Mouse (Mus musculus): ENCODE measurements around the gene Bcl3. TPM values are rescaled to one million over a fixed set of nuclear protein-coding genes. Genes with fewer than 3 reads are reported as not detected.

The Bcl3 gene
- polyA plus RNA-seq, 1 experiment = 17.3 TPM

DNA sequence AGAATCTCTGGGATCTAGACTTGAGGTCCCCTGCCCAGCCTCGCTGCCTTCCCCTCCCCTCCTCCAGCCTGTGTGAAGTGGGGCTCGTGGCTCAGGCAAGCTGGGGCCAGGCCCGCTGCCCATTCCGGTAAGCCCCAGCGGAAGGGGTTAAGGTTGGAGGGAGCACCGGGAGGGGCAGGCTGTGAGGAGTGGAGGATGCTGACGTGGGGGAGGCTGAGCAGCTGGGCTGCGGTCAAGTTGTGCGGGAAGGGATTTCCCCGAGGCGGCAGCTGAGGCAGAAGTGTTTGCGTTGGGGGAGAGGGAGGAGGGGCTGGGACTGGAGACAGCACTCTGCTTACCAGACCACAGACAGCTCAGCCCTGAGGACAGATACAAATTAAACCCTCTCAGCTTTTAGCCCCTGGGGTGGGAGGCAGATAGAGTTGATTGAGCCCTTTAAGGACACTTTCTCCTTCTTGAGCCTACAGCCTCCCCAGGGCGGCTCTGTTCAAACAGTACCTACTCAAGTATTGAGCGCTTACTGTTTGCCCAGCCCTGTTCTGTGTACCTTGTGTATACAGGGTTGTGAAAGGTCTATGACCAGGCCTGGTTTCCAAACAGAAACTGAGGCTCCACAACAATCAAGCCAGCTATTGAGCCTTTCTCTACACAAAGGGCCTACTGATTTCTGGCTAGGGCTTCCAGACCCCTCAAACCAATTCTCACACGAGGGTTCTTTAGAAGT, 5.0 kb downstream of the Bcl3 start:
- peak; percentile 98 for TF ChIP-seq EP300 (IDR thresholded peaks at IDR 0.05; ENCODE audit: insufficient read depth, low read depth, low read length)
- TF ChIP-seq CTCF (IDR thresholded peaks at IDR 0.05; ENCODE audit: low read depth, low read length) = no peak
- Histone ChIP-seq H3K27me3 (ENCODE audit: control insufficient read depth, insufficient read depth, low read length, poor library complexity, severe bottlenecking) (no peaks in the 10 kb centered on the region), H3K36me3 (ENCODE audit: control insufficient read depth, insufficient read depth, low read length, poor library complexity, severe bottlenecking) (peaks cover 5% of the 10 kb centered on the region; the same call in 1 of the 2 replicates), H3K9ac (ENCODE audit: low read depth, poor library complexity, severe bottlenecking) (peak overlapping the region; percentile 85), H3K9me3 (replicated peaks; ENCODE audit: control insufficient read depth, insufficient read depth, low read length, poor library complexity, severe bottlenecking) (peaks cover 8% of the 10 kb centered on the region; the same call in 1 of the 2 replicates), H3K4me1 (ENCODE audit: control insufficient read depth, insufficient read depth, low read length) (peaks cover 7% of the 10 kb centered on the region), H3K4me3 (ENCODE audit: low read depth, low read length) (peak overlapping the region; percentile 74), H3K27ac (ENCODE audit: insufficient read depth, low read length) (peak overlapping the region; percentile 89)

- Histone ChIP-seq H3K36me3 (ENCODE audit: control insufficient read depth, insufficient read depth, low read length, poor library complexity, severe bottlenecking) (peaks cover 5% of the 10 kb centered on the region; the same call in 1 of the 2 replicates), H3K4me3 (ENCODE audit: low read depth, low read length) (peak overlapping the region; percentile 74), H3K4me1 (ENCODE audit: control insufficient read depth, insufficient read depth, low read length) (peaks cover 7% of the 10 kb centered on the region), H3K27ac (ENCODE audit: insufficient read depth, low read length) (peak overlapping the region; percentile 99), H3K9me3 (replicated peaks; ENCODE audit: control insufficient read depth, insufficient read depth, low read length, poor library complexity, severe bottlenecking) (peaks cover 8% of the 10 kb centered on the region; the same call in 1 of the 2 replicates), H3K27me3 (ENCODE audit: control insufficient read depth, insufficient read depth, low read length, poor library complexity, severe bottlenecking) (no peaks in the 10 kb centered on the region), H3K9ac (ENCODE audit: low read depth, poor library complexity, severe bottlenecking) (peak overlapping the region; percentile 85)
- TF ChIP-seq CTCF (IDR thresholded peaks at IDR 0.05; ENCODE audit: low read depth, low read length) = no peak
- TF ChIP-seq POLR2A (IDR thresholded peaks at IDR 0.05; ENCODE audit: insufficient read depth, low read length) = peak; percentile 56
- TF ChIP-seq EP300 (IDR thresholded peaks at IDR 0.05; ENCODE audit: insufficient read depth, low read depth, low read length) = peak; percentile 94
These were observed 6.3 kb downstream of the Bcl3 start for GRCm38 (mm10) chr7:19816224-19816771.

DNA sequence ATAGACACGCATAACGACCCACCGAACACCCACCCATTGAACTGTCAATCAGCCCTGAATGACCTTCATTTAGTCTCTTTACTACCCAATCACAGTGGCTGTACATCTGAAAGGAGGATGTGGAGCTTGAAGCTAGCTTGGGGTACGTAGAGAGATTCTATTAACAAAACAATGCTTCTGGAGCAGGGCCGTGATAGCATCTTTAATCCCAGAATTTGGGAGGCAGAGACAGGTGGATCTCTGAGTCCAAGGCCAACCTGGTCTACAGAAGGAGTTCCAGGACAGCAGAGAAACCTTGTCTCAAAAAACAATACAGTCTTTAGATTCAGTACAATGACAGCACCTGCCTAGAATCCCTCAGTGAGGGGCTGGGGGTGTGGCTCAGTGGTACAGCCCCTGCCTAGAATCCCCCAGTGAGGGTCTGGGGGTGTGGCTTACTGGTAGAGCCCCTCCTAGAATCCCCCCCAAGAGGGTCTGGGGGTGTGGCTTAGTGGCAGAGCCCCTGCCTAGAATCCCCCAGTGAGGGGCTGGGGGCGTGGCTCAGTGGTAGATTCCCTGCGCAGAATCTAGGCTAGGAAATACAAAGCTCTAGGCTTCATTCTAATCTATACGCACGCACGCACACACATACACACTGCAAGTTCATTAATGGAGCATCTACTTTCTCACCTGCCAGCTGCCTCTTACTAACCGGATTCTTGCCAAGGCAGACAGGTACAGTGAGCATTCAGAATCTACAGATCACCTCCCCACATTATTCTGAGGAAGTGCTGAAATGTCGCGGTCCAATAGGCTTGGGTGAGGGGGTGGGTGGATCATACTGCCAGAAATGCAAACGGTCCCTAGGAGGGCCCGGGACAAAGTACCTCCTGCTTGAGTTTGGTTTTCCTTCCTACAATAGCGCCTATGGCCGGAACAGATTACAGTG, 7.0 kb downstream of the Bcl3 start:
- Histone ChIP-seq H3K4me1 (ENCODE audit: control insufficient read depth, insufficient read depth, low read length) (peaks cover 7% of the 10 kb centered on the region), H3K9me3 (replicated peaks; ENCODE audit: control insufficient read depth, insufficient read depth, low read length, poor library complexity, severe bottlenecking) (peaks cover 6% of the 10 kb centered on the region; the same call in 1 of the 2 replicates), H3K9ac (ENCODE audit: low read depth, poor library complexity, severe bottlenecking) (peak overlapping the region; percentile 85), H3K4me3 (ENCODE audit: low read depth, low read length) (peak overlapping the region; percentile 69), H3K27ac (ENCODE audit: insufficient read depth, low read length) (peak overlapping the region; percentile 99), H3K27me3 (ENCODE audit: control insufficient read depth, insufficient read depth, low read length, poor library complexity, severe bottlenecking) (no peaks in the 10 kb centered on the region), H3K36me3 (ENCODE audit: control insufficient read depth, insufficient read depth, low read length, poor library complexity, severe bottlenecking) (peaks cover 5% of the 10 kb centered on the region; the same call in 1 of the 2 replicates)
- TF ChIP-seq CTCF (IDR thresholded peaks at IDR 0.05; ENCODE audit: low read depth, low read length) (no peak), EP300 (IDR thresholded peaks at IDR 0.05; ENCODE audit: insufficient read depth, low read depth, low read length) (0 out of 2 replicates have a peak, but pooled peaks have one; percentile 35), POLR2A (IDR thresholded peaks at IDR 0.05; ENCODE audit: insufficient read depth, low read length) (peak; percentile 40)

- Histone ChIP-seq H3K9ac (ENCODE audit: low read depth, poor library complexity, severe bottlenecking) (no peak overlapping the region), H3K9me3 (replicated peaks; ENCODE audit: control insufficient read depth, insufficient read depth, low read length, poor library complexity, severe bottlenecking) (no peaks in the 10 kb centered on the region), H3K4me3 (ENCODE audit: low read depth, low read length) (no peak overlapping the region), H3K4me1 (ENCODE audit: control insufficient read depth, insufficient read depth, low read length) (peaks cover 3% of the 10 kb centered on the region), H3K27ac (ENCODE audit: insufficient read depth, low read length) (no peak overlapping the region), H3K36me3 (ENCODE audit: control insufficient read depth, insufficient read depth, low read length, poor library complexity, severe bottlenecking) (no peaks in the 10 kb centered on the region), H3K27me3 (ENCODE audit: control insufficient read depth, insufficient read depth, low read length, poor library complexity, severe bottlenecking) (no peaks in the 10 kb centered on the region)
- TF ChIP-seq POLR2A (IDR thresholded peaks at IDR 0.05; ENCODE audit: insufficient read depth, low read length) = no peak
- TF ChIP-seq CTCF (IDR thresholded peaks at IDR 0.05; ENCODE audit: low read depth, low read length) = no peak
These were observed 8.9 kb downstream of the Bcl3 start for GRCm38 (mm10) chr7:19813579-19814122.

GRCm38 (mm10) chr7:19813161-19813560, 9.4 kb downstream of the Bcl3 start:
- Histone ChIP-seq H3K36me3 (ENCODE audit: control insufficient read depth, insufficient read depth, low read length, poor library complexity, severe bottlenecking) (no peaks in the 10 kb centered on the region), H3K4me3 (ENCODE audit: low read depth, low read length) (no peak overlapping the region), H3K9me3 (replicated peaks; ENCODE audit: control insufficient read depth, insufficient read depth, low read length, poor library complexity, severe bottlenecking) (no peaks in the 10 kb centered on the region), H3K27me3 (ENCODE audit: control insufficient read depth, insufficient read depth, low read length, poor library complexity, severe bottlenecking) (no peaks in the 10 kb centered on the region), H3K4me1 (ENCODE audit: control insufficient read depth, insufficient read depth, low read length) (peaks cover 2% of the 10 kb centered on the region), H3K27ac (ENCODE audit: insufficient read depth, low read length) (no peak overlapping the region), H3K9ac (ENCODE audit: low read depth, poor library complexity, severe bottlenecking) (no peak overlapping the region)
- TF ChIP-seq POLR2A (IDR thresholded peaks at IDR 0.05; ENCODE audit: insufficient read depth, low read length) (no peak), EP300 (IDR thresholded peaks at IDR 0.05; ENCODE audit: insufficient read depth, low read depth, low read length) (no peak), CTCF (IDR thresholded peaks at IDR 0.05; ENCODE audit: low read depth, low read length) (no peak)

Data from ES-Bruce4 (cell line).